Mouse (Mus musculus): ENCODE data around the gene Slc13a5.

DNA sequence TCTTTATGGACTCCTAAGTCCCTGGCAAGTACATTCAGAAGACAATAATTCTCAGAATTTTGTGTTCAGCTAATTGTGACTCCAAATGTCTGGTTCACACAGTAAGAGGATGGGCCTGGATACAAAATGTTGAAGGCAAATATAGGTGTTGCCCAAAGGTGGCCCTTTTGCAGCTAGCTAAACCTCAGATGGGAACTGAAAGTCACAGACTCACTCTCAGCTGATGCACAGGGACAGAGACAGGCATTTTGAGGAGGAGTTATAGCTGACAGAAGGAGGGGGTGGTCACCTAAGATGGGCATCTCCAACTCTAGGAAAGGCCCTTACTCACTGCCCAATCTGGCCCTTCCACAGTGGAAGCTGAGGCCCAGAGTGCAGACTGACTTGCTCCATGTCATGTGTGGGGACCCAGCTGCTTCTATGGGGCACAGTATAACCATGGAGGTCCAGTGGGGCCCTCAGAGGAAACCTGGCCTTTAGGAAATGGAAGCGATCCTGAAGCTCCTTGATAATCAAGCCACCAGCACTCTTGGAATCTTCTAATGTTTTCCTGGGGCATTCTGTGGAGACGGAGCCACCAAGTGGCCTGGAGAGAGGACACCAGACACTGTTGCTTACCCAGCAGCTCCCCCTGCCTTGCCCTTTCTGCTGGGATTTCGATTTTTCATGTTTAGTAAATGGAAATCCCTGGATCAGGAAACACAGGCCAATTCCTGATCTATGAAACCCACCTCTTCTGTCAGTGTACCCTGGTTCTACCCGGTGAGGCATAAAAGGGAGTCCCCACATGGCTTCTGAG is 26.8 kb downstream of the Slc13a5 start:
- TF ChIP-seq CTCF (IDR thresholded peaks at IDR 0.05; ENCODE audit: control insufficient read depth, insufficient read depth, insufficient replicate concordance, low read depth, low read length) (no peak), POLR2A (IDR thresholded peaks at IDR 0.05; ENCODE audit: control insufficient read depth, low read depth, low read length) (no peak)

Measured in testis, adult 2 months (tissue).